Mouse (Mus musculus) retina, adult 2 months (tissue): ENCODE measurements around the gene Spp2.
"Not testable (repeated sequence)": the region's sequence is repeated elsewhere in the genome, so short reads cannot be mapped to it uniquely, and the experiment has no call there.

Experiments
- DNase-seq: peaks from one replicate; pipeline ENCODE4 v3.0.0-alpha.2; 2012; ENCODE audit warnings: low read depth, low spot score

Spp2 gene

DNA sequence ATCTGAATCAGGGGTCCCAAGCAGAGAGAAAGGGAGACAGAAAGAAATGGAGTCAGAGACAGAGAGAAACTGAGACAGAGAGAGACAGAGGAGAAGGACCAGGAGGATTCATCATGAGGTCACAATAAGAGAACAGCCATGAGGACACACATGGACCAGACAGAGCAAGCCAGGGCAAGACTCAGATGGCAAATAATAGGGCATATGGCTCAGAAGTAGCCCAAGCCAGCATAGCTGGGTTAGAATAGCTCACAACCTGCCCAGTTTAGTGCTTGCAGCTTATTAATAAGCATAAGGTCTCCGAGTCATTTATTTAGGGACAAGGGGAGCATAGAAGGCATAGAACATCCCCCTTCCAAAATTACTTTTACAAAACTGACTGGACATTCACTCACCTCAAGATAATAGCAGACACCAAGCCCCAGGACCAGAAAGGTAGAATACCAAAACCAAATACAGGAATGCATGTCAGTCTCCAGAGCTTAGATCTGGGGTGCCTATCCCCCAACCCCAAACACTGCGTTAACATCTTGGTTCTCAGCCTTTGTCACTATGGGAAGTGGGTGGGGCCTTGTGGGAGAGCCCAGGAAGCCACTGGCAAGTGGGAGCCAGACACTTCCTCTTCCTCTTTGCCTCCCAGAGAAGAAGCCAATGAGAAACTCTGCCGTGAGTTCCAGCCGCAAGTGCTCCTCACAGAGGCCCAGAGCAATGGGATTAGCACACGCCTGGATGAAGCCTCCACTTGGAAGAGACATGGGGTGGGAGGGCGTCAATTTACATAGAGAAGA lies 26.5 kb downstream of the Spp2 start:
- DNase-seq: no peak

DNA sequence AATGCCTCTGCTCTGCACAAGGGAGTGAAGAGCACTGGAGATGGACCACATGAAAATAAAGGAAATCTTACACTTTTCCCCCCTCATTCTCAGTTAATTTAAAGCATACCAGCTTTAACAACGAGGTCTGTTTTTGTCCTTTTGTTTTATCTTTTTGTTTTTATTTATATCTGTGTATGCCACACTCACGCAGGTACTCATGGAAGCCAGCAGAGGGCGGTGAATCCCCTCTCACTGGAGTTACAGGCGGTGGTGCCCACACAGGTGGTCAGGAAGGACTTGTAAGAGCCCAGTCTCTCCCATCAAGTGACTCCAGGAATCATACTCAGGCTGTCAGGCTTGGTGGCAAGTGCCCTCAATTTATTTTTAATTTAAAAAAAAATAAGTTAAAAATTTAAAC lies 27.3 kb downstream of the Spp2 start:
- no peak for DNase-seq

DNA sequence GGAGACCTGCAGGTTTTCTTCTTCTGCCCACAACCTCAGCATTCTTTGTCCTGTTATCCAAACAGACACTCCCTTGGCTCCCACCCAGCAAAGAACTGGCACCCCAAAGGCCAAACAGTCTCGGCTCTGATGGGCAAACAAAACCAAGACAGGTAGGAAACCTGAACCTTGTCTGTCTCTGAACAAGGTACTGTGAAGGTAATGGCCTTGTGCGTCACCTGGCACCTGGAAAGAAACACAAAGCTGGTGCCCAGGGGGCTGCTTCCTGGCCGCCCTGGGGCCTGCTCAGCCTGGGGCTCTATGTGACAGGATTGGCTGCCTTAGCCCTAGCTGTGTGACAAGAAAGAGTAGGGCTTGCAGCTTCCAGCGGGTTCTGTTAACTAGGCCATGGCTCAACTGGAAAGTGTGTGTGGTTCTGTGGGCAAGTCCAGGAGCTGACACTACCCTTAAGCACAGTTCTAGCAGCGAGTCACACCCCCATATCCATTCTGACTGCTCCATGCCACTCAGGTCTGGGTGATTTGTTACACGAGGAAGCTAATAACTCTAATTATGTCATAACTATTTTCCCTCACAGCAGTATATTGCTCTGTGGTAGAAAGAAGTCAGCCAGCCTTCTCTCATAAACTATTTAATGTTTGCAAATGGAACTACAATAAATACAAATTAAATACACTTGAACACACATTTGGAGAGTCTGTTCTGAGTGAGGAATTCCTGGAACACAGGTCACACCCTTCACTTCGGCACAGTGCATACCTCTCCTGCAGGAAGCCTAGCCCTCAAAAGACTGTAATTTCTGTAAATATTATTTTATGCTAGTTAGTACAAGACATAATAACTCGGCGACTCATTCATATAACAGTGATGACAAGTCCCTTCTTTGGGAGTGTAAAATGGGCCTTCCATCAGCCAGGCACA lies 30.7 kb downstream of the Spp2 start:
- no peak for DNase-seq

DNA sequence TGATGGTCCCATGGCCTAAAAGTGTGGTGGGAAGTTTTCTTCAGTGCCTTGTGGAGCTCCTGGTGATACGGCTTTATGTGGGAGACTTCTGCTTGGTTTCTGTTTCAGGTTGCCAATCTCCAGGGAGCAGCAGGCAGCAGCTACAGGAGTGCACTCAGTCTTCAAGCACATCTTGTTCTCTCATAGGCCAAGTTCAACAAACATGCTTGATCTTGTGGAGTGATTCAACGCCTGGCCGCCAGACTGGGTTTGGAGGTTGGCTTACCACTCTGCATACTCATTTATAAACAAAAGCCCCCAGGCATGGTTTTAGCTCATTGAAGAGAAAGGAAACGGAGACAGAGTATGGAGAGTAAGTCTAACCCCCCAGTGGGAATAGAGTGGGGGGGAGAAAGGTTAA lies 36.6 kb downstream of the Spp2 start:
- no peak for DNase-seq

DNA sequence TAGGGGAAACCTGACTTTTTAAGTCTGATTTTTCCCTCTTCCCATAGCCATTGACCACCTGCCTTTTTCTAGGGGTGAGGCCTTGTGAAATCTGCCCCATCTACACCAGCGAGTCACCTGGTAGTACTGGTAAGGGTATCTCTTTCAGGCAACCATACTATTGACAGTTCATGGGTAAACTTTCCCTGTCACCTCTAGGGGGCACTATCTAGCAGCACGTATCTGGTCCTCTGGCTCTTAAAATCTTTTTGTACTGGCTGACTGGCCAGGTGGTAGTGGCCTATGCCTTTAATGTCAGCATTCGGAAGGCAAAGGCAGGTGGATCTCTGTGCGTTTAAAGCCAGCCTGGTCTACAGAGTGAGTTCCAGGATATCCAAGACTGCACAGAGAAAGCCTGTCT lies 38.6 kb downstream of the Spp2 start:
- DNase-seq: no peak

DNA sequence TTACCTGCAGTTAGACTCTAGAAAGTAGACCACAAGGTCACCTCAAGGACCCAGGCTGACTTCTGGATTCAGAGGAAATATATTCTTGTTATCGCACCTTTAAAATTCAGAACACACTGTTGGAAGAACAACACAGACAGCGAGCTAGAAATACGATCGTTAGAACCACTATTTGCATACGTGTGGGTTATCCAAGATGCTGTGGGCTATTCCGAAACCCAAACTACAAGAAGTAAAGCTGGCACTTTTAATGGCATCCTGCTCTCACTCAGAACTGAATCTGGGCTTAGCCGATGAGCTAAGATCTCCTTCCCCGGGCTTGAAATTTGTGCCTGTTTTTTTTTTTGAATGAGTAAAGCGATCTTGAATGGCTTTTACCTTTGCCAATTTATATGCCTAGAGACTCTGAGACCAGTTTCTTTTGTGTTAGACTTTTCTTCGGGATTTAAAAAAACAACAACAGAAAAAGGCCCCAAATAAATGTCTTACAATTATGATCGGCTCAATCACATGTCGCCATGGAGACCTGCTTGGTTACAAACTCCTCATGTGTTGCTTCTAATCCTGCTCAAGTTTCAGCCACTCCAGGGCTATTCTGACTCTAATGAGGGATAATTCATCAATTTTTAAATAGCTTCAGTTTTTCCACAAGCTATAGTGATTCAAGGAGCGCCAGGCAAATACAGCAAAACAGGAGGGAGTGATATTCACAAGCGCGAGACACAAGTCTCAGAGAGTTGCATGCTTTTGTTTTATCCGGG lies 39.7 kb downstream of the Spp2 start:
- DNase-seq: no peak

DNA sequence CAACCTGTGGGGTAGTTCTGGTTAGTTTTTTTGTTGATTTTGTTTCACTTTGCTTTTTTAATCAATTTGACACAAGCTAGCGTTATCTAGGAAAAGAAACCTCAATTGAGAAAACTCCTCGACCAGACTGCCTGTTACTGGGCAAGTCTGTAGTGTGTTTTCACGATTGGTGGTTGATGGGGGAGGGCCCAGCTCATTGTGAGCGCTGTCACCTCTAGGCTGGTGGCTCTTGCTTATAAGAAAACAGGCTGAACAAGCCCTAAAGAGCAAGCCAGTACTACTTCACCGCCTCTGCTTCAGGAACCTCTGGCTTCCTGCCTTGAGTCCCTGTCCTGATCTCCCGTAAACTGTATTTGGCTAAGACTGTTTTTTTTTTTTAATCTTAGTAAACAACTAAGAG lies 40.7 kb downstream of the Spp2 start:
- DNase-seq: no peak

DNA sequence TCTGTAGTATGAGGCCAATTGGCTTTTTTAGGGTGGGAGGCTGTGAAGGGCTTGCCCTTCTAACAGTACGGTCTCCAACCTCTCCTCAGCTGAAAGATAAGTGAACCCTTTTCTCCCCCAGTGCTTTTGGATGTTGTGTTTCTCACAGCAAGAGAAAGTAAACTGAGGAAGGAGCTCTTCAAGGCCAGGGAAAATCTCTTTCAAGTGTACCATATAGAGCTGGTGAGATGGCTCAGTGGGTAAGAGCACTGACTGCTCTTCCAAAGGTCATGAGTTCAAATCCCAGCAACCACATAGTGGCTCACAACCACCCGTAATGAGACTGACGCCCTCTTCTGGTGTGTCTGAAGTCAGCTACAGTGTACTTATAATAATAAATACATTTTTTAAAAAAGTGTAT lies 41.3 kb downstream of the Spp2 start:
- not testable (repeated sequence) for DNase-seq

DNA sequence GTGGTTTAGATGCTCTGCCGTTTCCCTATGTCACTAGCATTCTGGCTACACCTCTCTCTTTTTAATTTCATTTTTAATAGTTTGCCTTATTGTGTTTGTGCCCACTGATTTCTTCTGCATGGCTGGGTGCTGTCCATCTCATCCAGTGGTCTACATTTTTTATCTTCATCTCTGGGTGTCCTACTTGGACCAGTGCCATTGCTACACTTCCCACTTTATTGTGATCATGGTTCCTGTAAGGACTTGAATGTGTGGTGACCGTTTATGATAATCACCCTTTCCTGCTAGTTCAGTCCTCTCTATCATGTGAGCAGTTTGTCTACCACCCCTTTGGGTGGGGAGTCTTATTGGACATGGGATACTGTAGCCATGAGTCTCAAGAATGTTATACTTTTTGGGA lies 43.0 kb downstream of the Spp2 start:
- DNase-seq: no peak

DNA sequence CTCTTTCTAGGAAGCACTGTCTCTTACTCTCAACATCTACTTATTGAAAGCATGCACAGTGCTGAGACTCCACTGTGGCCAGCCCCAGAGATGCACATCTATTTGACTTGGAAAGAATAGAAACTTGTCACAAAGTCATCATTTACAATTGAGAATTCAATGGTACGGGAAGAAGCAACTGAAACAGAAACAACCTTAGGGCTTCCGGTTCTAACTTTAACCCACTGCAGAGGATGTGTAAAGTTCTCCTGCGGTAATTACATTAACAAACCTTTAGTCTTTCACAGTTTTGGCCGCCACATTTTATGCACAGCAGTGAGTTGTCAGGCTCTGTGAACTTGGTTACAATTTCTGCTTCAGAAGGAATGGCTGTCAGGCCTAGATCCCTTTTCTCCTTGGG lies 43.9 kb downstream of the Spp2 start:
- no peak for DNase-seq

DNA sequence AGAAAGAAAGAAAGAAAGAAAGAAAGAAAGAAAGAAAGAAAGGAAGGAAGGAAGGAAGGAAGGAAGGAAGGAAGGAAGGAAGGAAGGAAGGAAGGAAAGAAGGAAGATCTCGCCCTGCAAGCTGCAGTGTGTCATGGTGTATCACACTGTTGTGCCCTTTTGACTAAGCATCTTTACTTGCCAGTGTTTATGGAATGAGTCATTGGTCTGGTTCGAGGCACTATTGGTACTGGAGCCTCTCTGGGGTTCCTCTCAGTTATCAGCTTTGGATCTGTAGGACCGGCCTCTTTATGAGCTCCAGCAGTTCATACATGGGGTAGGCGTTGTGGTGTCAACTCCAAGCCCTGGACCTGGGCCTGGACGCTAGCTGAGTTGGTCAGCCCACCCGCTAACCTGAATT lies 45.4 kb downstream of the Spp2 start:
- no peak for DNase-seq

DNA sequence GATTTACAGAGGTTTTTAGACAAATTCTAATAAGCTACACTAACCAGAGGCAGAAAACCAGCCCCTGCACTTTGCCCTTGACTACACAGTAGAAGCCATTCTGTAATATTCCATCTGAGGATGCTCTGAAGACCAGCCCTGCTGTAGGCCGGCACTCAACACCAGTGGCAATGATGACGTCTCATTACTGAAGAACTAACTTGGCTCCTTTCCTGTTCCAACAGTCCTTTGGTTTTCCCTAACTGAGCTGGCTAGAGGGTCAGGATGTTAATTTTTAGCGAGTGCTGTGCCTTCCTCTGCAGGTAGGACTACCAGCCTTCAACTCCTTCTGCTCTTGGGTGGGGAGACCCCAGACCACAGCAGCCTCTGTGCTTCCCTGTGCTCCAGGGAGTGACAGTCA lies 47.9 kb downstream of the Spp2 start:
- DNase-seq: no peak

DNA sequence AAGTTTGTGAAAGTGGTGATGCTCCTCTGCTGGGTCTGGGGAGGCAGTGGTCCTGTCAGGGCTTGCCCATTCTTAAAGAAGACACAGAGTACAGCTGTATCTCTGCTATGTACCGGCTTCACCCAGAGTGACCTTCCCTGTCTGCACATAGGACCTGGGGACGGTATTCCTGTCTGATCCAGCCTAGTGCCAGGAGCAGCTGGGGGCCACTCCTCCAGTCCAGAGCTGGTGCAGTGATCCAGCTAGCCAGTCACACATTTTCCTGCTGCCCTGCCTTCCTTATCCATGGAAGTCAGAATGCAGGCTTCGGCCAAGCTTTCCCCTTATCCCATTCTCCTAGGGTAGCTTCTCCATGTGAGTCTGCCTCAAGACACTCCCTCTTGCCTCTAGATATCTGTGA lies 49.0 kb downstream of the Spp2 start:
- no peak for DNase-seq

DNA sequence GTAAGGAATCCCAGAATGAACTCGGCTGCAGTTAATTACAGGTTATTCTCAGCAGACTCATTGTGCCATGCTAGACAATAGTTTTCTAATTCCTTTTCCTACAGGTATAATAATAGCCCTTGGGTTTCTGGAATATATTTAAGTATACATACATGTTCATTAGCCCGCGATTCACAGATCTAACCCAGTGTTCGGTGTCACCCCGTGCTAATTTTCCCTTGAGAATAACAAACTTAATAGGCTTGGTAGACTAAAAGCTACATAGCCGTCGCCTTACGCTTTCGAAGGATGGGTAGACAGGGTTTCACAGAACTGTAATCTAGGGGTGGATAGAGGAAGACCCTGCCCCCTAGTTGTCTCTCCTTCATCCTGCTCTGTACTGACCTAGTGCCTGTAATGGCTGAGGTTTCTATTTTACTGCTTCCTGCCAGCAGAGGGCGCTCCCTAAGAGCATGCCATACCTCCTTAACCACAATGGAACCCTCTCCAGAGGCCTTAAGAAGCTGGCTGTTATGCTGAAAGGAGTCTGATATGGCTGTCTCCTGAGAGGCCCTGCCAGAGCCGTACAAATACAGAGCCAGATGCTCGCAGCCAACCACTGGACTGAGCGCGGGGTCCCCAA lies 49.8 kb downstream of the Spp2 start:
- peak; percentile 26 for DNase-seq

DNA sequence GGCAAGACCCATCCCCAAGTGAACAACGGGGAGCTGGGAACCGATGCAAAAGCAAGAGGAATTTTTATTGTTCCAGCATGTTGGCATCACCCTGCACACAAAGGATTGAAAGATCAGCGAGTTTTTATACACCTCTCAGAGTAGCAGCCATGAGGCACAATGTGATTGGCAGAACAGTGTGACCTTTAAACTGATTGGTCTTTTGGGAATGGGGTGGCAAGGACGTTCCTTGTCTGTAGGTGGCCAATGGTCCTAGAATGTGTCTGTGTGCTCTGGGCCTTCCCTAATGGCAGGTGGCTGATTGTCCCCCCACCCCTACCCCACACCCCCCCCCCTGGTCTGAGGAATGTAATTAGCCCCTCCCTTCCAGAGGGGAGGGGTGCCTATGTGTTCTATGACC lies 52.4 kb downstream of the Spp2 start:
- no peak for DNase-seq

DNA sequence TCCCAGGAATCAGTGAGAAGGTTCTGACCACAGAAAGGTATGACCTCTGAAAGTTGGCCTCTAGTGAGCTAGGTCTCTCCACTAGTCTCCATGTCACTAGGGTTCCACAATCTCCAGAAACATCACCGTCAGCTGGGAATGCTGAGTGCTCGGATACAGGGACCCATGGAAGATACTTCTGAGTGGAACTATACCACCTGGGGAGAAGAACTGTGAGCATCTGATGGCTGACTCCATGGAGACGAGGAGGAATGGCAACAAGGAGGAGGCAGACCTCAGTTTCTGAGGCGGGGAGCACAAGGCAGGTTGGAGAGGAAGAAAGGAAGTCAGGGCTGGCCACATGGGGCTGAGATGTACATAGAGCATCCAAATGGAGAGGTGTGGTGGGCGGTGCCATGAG lies 52.9 kb downstream of the Spp2 start:
- DNase-seq: no peak

DNA sequence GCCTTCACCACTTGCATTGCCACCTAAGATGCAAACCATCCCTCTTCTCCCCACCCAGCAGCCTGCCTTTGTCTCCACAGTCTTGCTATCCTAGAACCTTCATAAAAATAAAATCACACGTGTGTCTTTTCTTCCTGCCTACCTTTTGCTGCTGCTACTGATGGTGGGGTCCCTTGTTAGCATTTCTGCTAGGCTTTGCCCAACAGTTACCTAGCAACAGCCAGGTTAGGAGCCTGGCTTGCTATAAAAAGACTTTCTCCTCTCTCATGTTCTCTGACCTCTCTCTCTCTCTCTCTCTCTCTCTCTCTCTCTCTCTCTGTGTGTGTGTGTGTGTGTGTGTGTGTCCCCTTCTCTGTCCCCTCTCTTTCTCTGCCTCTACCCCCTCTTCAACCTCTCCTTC lies 54.3 kb downstream of the Spp2 start:
- no peak for DNase-seq

DNA sequence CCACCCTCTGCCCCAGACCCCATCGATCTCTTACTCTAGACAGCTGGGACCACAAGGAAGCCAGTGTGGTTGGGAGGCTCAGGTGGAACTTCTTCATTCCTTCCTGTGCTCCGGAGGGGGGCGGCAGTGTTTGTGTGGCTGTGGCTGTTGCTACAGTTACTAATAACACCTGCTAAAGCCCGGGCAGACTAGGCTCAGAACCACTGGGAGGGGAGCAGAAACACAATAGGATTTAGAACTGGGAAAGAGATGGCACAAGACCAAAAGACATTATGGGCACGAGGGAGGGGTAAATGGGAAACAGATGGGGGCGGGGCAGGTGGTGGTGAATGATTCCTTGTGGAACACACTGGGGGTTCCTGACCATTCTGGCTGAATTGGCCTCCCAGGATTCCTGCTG lies 55.7 kb downstream of the Spp2 start:
- DNase-seq: no peak

DNA sequence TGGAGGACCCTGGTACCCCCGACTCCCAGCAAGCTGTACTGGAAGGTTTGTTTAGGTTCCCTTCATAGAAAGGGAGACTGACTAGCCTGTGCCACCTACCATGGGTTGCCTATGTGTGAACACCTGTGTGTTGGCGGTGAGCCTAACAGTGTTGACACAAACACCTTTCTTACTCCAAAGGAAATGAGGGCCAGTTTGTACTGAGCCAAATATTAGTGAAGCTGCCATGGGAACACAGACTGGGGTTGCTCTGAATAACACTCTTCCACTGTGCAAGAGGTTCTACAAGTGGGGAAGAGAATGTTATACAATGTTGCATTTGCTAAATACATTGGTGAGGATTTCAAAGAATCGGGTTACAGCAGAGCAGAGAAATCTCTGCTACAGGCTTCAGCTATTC lies 56.5 kb downstream of the Spp2 start:
- DNase-seq: no peak

DNA sequence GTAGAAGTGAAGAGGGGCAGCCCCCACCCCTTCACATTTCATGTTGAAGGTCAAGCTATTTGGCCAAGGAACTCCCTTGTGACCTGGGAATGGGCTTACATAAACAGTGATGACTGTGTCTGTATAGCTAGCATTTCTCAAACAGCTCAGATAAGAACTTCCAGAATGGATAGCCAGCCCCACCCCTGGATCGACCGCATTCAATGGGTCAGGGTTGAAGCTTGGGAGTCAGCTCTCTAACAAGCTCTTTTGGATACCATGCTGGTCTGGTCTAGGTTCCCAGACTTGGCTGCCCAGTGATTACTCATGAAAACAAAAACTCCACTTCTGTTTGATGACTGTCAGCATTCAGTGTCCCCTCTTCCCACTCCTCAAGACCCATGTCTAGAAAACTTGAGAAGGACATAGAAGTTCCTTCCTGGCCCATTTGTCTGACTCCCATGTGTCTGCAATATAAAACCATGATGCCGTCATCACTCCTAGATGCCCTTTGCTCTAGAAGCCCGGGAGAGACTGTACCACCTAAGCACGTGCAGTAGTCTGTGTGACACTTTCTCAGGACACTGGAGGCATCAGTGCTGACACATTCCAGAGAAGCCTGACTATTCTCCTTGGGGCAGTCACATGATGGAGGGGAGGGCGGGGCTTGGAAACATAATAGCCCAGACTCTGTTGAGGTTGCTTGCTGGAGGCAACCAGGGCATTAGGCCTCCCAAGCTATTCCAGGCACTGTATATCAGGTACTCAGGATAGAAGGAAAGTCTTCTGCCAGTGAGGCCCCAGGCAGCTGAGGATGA lies 57.5 kb downstream of the Spp2 start:
- no peak for DNase-seq

DNA sequence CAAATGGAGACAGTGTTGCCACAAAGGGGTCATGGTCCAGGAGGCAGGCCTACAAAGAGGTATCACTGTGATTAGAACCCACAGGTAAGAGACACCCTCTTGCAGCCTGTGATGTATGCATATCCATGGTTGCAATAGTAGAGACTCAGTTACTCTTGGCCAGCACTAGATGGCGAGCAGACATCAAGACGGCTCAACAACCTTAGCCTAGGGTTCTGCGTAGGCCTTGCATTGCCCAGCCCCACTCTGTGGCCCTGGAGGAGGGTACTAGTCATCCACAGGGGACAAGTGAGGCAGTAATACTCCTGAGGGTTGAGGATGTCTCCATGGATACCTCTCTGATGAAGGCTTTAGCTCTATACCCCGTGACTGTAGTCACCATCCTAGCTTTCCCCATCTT lies 59.0 kb downstream of the Spp2 start:
- no peak for DNase-seq
